Mouse (Mus musculus) urinary bladder, postnatal 4 days (tissue): ENCODE measurements at regions not wholly inside any gene's neighbourhood (a gene's known extent, or its start where the extent isn't known, plus 50 kb on each side); places are given as distances from the start of the nearest gene placed in this dataset.

Experiments used
- DNase-seq, 2 experiments: peaks; one replicate each; pipeline ENCODE4 v3.0.0; 2021 to 2022; ENCODE audit warnings: low spot score in 2 of 2

GRCm38 (mm10) chr2:50833791-50834190, 315.1 kb downstream of the Rnd3 start:
- no peak for DNase-seq

GRCm38 (mm10) chr2:50832471-50832870, 316.4 kb downstream of the Rnd3 start:
- DNase-seq: no peak

GRCm38 (mm10) chr2:50830056-50830720, 318.7 kb downstream of the Rnd3 start:
- no peak for DNase-seq

- DNase-seq: no peak
Observed at GRCm38 (mm10) chr2:50827097-50827496, 321.8 kb downstream of the Rnd3 start.

- no peak for DNase-seq
Observed at GRCm38 (mm10) chr2:50826537-50826936, 322.4 kb downstream of the Rnd3 start.

GRCm38 (mm10) chr2:50825626-50826025, 323.3 kb downstream of the Rnd3 start:
- no peak for DNase-seq

- no peak for DNase-seq
Observed at GRCm38 (mm10) chr2:50824782-50825181, 324.1 kb downstream of the Rnd3 start.

- DNase-seq: no peak
Observed at GRCm38 (mm10) chr2:50822738-50823137, 326.2 kb downstream of the Rnd3 start.

- DNase-seq: no peak
Observed at GRCm38 (mm10) chr2:50819305-50819665, 329.6 kb downstream of the Rnd3 start.

GRCm38 (mm10) chr2:50818557-50819304, 330.2 kb downstream of the Rnd3 start:
- no peak for DNase-seq

GRCm38 (mm10) chr2:50816364-50816763, 332.5 kb downstream of the Rnd3 start:
- no peak for DNase-seq

GRCm38 (mm10) chr2:50815541-50815940, 333.4 kb downstream of the Rnd3 start:
- DNase-seq: no peak

- no peak for DNase-seq
Observed at GRCm38 (mm10) chr2:50813568-50814461, 335.1 kb downstream of the Rnd3 start.

- no peak for DNase-seq
Observed at GRCm38 (mm10) chr2:50812296-50812695, 336.6 kb downstream of the Rnd3 start.

GRCm38 (mm10) chr2:50810336-50811066, 338.4 kb downstream of the Rnd3 start:
- no peak for DNase-seq

GRCm38 (mm10) chr2:50809823-50810222, 339.1 kb downstream of the Rnd3 start:
- DNase-seq: no peak

GRCm38 (mm10) chr2:50807162-50807960, 341.6 kb downstream of the Rnd3 start:
- DNase-seq: no peak

- DNase-seq: no peak
Observed at GRCm38 (mm10) chr2:50805645-50806044, 343.3 kb downstream of the Rnd3 start.

- no peak for DNase-seq
Observed at GRCm38 (mm10) chr2:50796087-50796486, 352.8 kb downstream of the Rnd3 start.

GRCm38 (mm10) chr2:50793616-50794015, 355.3 kb downstream of the Rnd3 start:
- DNase-seq: no peak

- no peak for DNase-seq
Observed at GRCm38 (mm10) chr2:50793067-50793466, 355.8 kb downstream of the Rnd3 start.
